Mouse (Mus musculus): ENCODE data around the gene Cdc42ep4.

GRCm38 (mm10) chr11:113683627-113683956, 68.1 kb downstream of the Cdc42ep4 start:
- TF ChIP-seq CTCF (IDR thresholded peaks at IDR 0.05; ENCODE audit: borderline replicate concordance, extremely low read depth, insufficient read depth, insufficient read length) (no peak), POLR2A (IDR thresholded peaks at IDR 0.05; ENCODE audit: borderline replicate concordance, extremely low read depth, insufficient read depth, insufficient read length, poor library complexity, severe bottlenecking) (no peak)
